Mouse (Mus musculus): ENCODE results near the gene Zfp524.
"Not testable (repeated sequence)": the region's sequence is repeated elsewhere in the genome, so short reads cannot be mapped to it uniquely, and the experiment has no call there.

Zfp524 gene

DNA sequence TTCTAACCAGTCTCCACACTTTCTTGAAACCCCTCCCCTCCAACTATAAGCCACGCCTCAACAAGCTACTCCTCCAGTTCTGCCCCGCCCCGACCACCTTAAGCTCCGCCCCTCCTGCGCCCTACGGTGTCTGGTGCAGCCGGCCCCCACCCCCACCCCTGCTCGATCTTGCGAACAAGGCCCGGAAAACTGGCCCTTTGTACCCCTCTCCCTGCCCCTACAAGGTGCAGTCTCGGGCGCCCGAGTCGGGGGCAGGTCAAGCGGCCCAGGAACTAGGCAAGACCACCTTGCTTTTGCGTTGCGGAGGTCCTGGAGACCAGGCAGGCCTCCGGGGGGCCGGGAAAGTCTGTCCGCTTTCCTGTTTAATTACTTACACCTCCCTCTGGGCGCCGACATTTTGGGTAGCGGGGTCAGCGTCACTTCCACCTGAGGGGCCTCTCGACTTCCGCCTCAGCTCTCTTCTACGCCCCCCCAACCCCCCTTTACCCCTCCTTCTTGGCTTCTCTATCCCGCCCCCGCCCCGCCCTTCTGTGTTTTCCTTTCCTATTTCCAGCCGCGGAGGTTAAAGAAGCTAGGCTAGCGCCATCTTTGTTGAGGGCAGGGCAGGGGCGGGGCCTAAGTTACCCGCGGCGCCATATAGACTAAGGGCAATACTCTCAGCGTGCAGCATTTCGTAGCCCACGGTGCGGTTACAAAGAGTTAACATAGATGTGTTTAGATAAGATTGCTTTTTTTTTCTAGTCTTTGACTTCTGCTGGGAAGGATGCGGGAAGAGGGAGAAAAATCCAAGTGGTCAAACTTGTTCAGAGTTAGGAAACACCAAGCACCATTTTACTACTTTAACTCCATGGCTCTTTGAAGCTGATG lies at the start of gene Zfp524, which contains the start of gene Fiz1:
Gene Zfp524, plus strand, starts transcription at position 165 of the 867 bp plus-strand sequence.
Gene Fiz1, minus strand, starts transcription at position 447 of the 867 bp plus-strand sequence.
- DNase-seq (ENCODE audit: low spot score in 2 of 2) = peak; percentile 94 to 96

DNA sequence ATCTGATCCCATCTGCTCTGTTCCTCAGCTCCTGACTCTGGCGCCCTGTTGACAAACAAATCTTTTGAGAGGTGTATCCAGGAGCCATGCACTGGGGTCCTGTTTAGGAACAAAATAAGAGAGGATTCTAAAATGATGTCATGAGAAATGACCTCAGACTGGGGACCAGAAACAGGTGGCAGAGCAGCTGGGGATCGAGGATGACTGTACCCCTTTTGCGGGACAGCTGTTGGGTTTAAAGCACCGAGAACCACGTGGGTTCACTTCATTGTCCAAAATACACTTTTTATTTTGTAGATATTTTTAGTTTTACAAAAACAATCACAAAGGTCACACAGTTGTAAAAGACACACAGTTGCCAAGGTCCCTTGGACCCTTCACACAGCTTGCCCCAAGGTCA lies 49.2 kb upstream of the Zfp524 start:
- no peak for DNase-seq (ENCODE audit: low spot score in 2 of 2)

DNA sequence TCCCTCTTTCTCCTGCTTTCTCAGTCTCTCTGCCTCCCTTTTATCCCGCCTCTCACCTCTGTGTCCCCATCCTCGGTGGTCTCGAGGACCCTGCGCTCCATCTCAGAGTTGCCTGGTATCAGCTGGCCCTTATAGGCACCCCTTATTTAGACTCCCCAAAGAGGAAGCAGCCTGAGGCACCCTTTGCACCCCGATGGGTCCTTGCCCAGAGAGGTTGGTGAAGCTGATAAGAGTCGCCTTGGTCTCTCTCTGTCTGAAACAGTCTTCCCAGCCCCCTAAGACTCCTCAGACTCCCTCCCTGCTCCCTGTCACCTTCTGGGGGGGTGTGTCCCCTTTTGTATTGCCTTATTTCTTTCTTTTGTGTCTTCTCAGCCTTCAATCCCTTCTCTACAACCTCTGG lies 43.1 kb upstream of the Zfp524 start, which contains the start of gene Sbk3:
Gene Sbk3, minus strand, starts transcription at position 101 of the 400 bp plus-strand sequence.
- no peak for DNase-seq (ENCODE audit: low spot score in 2 of 2)

GRCm38 (mm10) chr7:4971710-4972109 lies 42.5 kb upstream of the Zfp524 start:
- no peak for DNase-seq (ENCODE audit: low spot score in 2 of 2)

DNA sequence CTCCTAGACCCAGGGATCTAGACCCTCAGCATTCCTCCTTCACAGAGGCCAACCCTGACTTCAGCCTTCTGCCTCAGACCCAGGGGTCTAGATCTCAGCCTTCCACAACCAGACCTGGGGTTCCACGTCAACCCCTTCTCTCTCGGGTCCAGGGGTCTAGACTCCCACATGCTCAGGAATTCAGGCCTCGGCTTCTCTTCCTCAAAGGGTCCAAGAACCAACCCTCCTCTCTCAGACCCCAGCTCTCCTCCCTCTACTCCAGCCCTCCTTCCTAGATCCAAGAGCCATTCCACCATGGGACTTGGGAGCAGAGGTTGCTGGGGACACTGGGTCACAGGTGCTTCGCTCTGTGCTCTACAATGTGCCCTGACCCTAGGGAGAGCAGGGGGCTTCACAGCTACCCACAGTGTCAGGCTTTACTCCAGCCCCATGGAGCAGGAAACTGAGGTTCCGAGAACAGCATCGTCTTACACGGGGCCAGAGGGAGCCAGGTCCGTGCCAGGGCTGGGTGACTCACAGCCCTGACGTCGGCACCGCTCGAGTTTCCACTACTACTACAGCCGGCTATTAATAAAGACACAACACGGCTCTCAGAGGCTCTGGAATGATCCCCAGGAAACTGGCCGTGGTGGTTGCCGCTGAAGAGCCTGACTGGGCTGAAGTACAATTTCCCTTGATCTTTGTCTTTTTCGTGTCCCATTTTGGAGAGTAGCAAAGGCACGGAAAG lies 41.7 kb upstream of the Zfp524 start:
- no peak for DNase-seq (ENCODE audit: low spot score in 2 of 2)

GRCm38 (mm10) chr7:4975455-4975854 lies 38.8 kb upstream of the Zfp524 start:
- no peak for DNase-seq (ENCODE audit: low spot score in 2 of 2)

DNA sequence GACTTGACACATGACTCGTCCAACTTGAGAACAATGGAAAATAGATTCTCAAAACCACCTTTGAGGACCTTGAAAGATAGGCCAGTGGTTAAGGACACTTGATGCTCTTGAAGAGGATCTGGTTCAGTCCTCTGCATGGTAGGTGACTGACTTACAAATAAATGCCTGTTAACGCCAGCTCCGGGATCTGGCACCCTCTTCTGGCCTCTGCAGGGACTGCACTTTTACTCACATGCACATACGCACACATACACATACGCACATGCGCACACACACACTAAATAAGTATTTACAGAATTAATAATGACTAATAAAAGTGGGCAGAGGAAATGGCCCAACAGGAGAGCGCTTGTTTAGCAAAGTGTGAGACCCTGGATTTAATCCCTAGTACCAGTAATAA lies 37.4 kb upstream of the Zfp524 start:
- DNase-seq (ENCODE audit: low spot score in 2 of 2) = no peak

GRCm38 (mm10) chr7:4988250-4988649 lies 26.0 kb upstream of the Zfp524 start:
- DNase-seq (ENCODE audit: low spot score in 2 of 2) = no peak

DNA sequence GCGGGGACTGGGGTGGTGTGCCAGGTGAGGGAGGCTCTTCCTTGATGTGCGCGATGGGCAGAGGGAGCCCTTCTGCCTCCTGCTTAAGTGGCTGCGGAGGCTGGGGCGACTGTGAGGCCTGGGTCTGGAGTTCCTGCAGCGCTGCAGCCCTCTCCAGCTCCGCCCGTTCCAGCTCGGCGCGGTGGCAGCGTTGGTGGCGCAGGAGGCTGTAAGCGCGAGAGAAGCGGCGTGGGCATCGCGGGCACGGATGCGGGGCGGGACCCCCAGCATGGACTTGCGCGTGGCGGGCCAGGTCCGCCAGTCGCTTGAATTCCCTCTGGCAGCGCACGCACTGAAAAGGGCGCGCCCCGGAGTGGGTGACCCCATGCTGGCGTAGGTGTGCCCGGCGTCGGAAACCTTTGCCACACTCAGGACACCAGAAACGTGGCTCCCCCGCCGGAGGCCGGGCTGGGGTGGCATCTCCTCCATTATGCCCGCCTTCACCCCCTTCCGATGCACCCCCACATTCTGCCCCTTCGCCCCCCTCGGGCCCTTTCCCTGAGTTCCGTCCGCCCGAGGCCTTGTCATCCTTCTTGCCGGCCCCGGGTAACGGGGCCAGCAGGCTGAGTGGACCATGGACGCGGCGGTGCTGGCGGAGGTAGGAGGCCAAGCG lies 20.7 kb upstream of the Zfp524 start:
- DNase-seq (ENCODE audit: low spot score in 2 of 2) = no peak

GRCm38 (mm10) chr7:4993999-4994788 lies 20.0 kb upstream of the Zfp524 start:
- no peak for DNase-seq (ENCODE audit: low spot score in 2 of 2)

- DNase-seq (ENCODE audit: low spot score in 2 of 2) = no peak
These were observed 18.8 kb upstream of the Zfp524 start for GRCm38 (mm10) chr7:4995268-4996002.

GRCm38 (mm10) chr7:4996003-4996895 lies 18.0 kb upstream of the Zfp524 start, which contains the start of gene Zfp579:
Gene Zfp579 (minus strand): TSS chr7:4996158.
- peak; percentile 92 to 97 for DNase-seq (ENCODE audit: low spot score in 2 of 2)

DNA sequence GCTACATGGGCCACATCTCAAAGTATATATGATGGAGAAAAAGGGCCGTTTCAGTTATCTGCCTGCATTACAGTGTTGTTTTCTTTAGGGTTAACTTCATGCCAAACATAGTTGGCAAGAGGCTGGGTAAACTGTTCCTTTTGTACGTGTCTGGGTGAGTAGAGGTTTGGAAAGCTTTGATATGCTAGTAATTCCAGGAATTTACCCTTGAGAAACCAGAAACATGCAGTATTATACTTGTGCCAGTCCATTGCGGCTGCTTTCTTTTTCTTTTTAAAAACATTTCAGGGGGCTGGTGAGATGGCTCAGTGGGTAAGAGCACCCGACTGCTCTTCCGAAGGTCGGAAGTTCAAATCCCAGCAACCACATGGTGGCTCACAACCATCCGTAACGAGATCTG lies 17.3 kb upstream of the Zfp524 start:
- no peak for DNase-seq (ENCODE audit: low spot score in 2 of 2)

GRCm38 (mm10) chr7:4999876-5000275 lies 14.3 kb upstream of the Zfp524 start:
- DNase-seq (ENCODE audit: low spot score in 2 of 2) = no peak

- not testable (repeated sequence) for DNase-seq (ENCODE audit: low spot score in 2 of 2)
These were observed 11.3 kb upstream of the Zfp524 start for GRCm38 (mm10) chr7:5002876-5003275.

- DNase-seq (ENCODE audit: low spot score in 2 of 2) = no peak
These were observed 6.0 kb upstream of the Zfp524 start for GRCm38 (mm10) chr7:5008229-5008628.

GRCm38 (mm10) chr7:5012681-5013513 lies 1.3 kb upstream of the Zfp524 start:
- DNase-seq (ENCODE audit: low spot score in 2 of 2) = no peak

GRCm38 (mm10) chr7:5015118-5016001 lies 1.1 kb downstream of the Zfp524 start, which contains the start of gene Gm44973:
Gene Gm44973 (plus strand): TSS chr7:5015496.
- DNase-seq (ENCODE audit: low spot score in 2 of 2) = peak; percentile 94 to 95

All from urinary bladder, postnatal 4 days (tissue).